Mouse (Mus musculus): ENCODE results near the gene Slc1a3.

The Slc1a3 gene

DNA sequence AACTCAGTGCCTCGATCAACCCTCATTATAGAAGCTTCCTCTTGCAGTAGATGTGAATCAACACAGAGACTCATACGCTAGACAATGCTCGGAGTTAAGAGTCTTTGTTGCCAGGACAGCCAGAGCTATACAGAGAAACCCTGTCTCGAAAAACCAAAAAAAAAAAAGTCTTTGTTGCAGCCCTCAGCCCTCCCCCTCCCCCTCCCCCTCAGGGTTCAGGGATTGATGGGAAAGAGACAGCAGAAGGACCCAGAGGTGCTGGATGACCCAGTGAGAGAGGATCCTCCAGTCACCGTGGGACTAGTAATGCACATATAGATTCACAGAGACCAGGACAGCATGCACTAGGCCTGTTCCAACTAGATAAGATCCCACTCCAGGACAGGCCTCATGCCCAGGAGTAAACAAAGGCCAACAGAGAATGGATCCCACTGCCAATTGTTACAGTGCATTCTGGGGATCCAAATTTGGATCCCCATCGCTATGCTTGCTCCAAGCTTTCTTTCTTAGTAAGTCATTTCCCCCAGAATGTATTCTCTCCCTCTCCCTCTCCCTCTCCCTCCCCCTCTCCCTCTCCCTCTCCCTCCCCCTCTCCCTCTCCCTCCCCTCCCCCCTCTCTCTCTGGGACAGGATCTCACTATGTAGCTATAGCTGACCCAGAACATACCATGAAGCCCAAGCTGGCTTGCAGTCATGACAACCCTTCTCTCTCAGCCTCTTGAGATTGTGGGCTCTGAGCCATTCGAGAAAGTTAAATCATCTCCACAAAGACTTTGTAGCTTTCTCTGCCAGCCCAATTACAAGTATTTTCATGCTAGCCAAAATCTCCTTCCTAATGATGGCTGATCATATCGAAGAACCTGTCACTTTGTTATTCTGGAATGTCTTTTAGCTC is 52.2 kb downstream of the Slc1a3 start:
- no peak for DNase-seq (ENCODE audit: low read depth, low spot score)

DNA sequence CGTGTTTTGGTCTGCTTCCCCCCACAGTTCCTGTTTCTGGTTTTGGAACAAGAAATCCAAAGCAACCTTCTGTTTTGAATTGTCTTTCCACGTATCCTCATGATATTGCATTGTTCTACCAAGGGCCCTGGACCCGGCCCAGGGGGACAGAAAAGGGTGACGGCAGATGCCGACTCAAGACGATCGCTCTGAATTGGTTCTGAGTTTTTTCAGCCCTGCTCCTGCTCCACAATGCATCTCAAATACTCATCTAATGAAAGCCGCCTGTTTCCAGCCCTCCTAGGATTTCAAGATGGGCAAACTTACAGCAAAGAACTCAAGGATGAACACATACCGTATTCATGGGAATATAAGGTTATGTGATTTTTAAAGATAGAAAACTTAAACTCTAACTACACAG is 55.3 kb downstream of the Slc1a3 start:
- no peak for DNase-seq (ENCODE audit: low read depth, low spot score)

DNA sequence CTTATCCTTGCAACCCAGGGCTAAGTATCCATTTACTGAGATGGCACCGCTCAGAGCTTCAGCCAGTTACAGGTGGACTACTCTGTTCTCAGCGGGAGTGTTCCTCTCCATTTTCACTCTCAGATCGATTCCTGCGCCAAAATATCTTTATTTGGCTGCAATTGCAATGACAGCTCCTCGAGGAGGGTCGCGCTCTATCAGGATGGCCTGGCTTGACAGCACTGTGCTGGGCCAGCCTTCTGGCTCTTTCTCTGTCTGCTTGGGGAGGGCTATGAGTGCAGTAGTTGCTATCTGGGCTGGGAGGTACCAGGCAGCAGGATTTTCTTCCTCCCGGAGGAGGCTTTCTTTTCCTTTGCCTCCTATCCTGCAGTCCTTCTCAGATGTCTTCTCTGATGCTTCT is 57.9 kb downstream of the Slc1a3 start:
- no peak for DNase-seq (ENCODE audit: low read depth, low spot score)

DNA sequence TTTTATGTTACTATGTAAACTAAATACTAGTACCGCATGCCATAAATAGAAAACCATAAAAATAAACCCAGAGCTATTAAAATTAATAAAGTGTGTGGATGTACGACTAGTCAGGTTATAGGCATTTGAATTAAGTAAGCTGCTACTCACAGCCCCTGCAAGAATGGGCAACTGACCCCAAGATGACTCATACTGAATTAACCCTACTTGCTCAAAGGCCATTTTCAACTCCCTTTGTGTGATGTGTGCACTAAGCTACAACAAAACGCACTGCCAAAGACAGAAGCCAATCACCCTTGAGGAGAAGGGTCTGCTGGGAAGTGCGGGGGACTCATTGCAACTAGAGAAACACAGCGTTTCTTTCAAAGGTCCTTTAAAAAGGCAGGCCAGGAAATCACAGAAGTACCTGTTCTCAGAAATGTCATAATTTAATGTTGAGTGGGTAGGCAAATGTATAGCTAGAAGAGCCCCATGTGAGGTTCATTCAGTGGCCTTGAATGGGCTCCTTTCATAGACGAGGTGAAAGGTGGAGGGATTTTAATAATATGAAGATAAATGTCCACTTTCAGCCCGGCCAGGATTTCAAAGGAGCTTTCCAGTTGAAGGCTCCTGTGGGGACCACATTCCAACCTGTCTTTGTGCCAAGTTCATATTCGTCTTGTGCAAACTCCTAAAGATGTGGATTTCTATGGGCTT is 66.4 kb downstream of the Slc1a3 start:
- DNase-seq (ENCODE audit: low read depth, low spot score): no peak

DNA sequence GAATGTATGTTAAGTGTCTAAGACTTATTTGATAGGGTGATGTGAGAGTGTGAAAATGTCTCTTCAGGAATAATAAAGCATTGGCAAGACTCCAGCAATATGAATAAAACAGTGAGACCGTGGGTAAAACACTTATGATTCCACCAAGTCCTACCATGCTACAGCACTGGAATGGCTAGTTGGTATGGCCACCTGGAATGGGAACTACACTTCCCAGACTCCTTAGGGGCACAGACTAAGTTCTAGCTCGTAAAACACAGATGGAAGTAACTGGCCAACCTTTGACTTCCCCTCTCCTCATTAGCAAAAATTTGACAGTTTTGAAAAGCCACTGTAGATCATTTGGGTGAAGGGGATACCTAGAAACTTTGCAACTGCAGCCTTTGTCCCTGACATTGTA is 70.7 kb downstream of the Slc1a3 start:
- no peak for DNase-seq (ENCODE audit: low read depth, low spot score)

DNA sequence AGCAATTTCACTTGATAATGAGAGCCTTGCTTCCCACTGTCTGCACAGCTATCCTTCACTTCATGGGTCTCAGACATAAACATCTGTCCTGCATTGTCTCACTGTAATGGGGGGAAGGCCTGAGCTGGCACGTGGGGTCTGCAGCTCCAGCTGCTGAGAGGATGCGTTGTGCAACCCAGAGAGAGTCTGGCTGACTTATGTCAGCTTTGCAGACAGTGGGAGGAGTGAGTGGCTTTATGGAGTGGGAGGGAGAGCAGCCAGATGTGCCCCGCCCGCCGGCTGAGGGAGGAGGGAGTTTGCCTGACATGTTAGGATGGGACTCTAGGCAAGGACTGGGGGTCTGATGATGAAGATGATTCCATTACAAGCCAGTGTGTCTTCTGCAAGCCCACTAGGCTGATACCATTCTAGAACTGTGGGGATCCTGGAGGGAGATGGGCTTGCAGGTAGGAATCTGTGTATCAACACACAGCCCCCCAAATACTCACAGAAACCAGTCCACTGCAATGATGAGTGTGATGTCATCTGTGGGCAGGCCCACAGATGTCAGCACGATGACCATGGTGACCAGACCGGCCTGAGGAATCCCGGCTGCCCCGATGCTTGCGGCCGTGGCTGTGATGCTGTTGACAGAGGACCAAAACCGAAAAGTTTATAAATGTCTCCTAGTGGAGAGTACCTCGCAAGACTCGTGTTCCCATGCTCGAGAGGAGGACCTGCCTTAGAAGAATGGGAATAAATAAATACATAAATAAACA is 71.8 kb downstream of the Slc1a3 start:
- no peak for DNase-seq (ENCODE audit: low read depth, low spot score)

DNA sequence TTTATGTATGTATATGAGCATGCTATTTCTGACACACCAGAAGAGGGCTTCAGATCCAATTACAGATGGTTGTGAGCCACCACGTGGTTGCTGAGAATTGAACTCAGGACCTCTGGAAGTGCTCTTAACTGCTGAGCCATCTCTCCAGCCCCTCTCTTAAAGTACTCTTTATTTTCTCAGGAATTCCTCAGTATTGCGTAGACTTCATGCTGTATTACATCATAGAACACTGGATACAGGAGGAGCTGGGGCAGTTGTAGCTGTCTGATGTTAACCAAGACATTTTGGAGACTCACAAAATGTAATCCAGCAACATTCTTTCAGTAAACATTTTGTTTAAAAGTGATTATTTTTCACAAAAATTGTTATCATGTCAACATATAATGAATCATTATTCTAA is 73.3 kb downstream of the Slc1a3 start:
- no peak for DNase-seq (ENCODE audit: low read depth, low spot score)

DNA sequence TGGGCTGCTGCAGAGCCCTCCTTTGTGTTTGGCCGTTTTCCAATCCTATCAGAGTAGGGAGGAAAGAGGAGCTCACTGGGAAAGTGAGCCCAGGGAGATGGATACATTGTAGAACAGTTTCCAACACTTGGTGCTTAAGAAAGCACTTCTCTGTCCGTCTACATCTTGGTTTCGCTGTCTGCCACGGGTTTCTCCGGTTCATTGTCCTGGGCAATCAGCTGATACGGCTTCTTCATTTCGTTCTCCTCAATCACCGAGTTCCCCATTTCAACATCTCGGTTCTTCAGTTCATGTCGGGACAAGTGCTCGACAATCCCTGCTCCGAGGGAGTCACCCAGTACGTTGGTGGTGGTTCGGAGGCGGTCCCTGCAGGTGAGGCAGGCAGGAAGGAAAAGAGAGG is 74.6 kb downstream of the Slc1a3 start:
- no peak for DNase-seq (ENCODE audit: low read depth, low spot score)

DNA sequence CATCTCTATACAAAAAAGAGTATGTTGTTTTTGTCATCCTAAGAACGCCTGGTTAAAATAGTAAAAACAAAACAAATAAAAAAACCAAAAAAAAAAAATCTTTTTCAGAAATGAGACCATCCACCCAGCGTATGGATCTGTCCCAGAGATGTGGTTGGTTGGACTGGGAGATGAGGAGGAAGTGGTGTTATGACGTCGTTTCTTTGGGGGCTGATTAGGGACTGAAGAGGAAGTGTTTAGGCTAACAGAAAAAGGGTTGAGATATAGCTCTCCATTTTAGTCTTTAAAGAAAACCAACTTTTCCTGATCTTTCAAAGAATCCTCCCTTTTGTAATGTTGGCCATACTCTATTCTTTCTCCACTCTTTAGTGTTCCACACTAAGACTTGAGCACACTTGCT is 75.8 kb downstream of the Slc1a3 start:
- DNase-seq (ENCODE audit: low read depth, low spot score): no peak

DNA sequence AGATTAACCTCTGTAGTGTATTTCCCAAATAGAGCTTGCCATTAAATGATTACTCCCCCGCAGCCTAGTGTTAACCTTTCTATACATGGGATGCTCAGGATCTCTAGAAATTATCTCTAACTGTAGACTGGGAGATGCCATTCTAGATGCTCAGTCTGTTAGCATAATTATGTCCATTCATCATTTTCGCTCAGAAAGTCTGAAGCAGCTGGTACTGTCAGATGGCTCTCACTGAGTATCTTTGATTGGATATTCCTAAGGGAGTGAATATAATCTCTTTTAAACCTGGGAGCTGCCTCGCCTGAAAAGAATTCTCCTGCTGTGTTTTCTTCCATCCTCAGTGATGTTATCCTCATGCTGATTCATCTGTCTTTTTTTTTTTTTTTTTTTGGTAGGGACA is 76.2 kb downstream of the Slc1a3 start:
- no peak for DNase-seq (ENCODE audit: low read depth, low spot score)

DNA sequence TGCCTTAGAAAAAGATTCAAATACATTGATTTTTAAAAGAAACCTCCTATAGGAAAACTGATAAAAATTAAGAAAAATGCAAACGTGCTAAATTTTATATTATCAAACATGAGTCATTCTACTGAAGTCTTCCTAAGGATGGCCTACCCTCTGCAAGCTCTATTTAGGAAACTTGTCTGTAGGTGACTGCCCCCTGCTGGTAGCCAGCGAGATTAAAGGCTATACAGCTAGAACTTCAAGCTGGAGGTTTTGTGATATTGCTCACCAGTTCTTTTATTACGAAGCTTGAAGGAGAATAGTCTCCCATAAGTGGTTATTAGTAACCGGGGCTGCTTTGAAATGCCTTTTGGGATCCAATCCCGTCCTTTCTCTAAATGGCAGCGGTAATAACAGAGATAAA is 77.2 kb downstream of the Slc1a3 start:
- DNase-seq (ENCODE audit: low read depth, low spot score): peak; percentile 22

DNA sequence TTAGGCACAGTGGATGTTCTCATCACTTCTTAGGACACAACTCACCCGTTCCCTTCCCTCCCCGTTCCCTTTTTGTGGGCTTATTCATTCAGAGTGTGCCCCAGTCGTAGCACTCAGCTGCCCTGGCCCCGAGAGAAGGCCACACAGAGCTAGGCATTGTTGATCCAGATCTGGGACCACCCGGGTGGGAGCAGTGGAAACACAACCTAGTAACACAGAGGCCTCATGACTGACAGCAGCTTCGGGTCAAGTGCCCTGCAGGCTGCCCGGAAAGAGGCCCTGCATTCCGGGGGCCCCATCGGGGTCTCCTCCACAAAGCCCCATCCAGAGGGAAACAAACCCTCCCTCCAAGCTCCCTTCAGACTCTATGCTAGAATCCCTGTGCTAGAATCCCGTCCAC is 78.2 kb downstream of the Slc1a3 start:
- DNase-seq (ENCODE audit: low read depth, low spot score): no peak

DNA sequence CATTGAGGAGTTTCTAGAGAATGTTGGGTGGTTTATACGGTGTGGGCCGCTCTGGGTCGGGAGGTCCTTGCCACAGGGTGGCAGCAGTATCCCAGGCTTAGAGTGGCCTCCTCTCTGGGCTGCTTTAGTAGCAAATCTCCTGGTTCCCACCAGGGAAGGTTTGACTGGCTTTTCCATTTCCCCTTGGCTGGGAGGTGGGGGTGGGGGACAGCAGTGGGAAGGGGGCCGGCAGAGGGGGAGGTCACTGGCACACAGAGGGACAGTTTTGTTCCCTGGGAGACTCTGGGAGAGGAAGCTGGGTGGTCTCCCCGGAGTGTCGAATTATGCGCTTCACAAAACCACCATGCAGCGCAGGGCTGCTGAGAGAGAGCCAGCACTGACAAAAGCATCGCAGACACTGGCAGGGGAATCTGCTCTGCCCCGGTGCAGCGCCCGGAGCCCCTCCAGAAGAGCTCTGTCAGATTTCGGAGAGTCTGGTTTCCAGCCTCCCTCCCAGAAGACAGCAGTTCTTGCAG is 81.2 kb downstream of the Slc1a3 start:
- peak; percentile 30 for DNase-seq (ENCODE audit: low read depth, low spot score)

DNA sequence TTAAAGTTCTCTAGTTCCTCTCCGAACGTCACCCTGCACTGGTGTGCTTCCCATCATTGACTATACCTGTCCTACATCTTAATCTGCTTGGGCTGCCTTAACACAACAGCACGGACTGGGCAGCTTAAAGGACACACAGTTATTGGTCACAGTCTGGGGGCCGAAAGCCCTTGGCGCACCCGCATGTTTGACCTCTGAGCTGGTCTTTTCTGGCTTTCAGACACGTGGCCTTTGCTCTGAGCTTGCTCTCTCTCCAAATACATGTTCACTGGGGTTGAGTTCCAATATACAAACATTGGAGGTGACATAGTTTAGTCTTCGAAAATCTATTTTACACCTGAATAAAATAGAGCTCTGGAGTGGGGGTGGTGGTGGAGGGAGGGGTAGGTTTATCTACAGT is 82.4 kb downstream of the Slc1a3 start:
- no peak for DNase-seq (ENCODE audit: low read depth, low spot score)

DNA sequence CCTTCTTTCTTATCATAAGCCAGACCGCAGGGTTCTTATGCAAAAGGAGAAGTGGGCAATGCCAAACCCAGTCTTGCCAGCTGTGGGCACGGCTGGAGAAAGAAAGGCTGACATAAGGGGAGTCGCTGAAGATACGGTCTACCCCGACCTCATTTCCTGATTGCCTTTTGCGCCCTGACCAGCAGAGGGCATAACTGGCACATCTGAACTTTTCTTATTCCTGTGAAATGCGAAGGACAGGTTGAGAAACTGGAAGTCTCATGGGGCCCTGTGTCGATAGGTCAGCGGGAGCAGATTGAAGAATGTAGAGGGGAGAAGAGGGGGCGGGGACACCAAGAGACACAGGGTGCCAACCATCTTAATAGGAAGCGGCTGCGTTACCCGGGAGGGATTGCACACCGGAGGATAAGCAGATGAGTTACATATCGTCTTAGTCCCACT is 83.4 kb downstream of the Slc1a3 start:
- DNase-seq (ENCODE audit: low read depth, low spot score): no peak

DNA sequence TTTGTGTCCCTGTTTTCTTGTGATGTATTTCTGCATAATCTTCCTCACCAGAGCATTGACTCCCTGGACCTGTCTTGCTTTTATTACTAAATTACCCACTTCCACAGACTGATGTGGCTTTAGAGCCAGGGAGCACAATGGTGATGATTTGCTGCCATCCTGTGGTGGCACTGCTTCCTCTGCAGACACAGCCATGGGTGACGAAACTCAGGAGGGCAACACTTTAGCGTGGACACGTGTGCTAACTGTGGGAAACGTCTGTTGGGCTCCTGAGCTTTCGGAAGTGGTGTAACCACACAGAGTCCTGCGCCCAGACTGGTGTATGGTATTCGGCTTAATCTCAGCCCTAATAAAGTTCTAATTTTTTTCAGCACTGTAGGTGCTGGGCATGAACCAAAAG is 85.2 kb downstream of the Slc1a3 start:
- peak; percentile 41 for DNase-seq (ENCODE audit: low read depth, low spot score)

DNA sequence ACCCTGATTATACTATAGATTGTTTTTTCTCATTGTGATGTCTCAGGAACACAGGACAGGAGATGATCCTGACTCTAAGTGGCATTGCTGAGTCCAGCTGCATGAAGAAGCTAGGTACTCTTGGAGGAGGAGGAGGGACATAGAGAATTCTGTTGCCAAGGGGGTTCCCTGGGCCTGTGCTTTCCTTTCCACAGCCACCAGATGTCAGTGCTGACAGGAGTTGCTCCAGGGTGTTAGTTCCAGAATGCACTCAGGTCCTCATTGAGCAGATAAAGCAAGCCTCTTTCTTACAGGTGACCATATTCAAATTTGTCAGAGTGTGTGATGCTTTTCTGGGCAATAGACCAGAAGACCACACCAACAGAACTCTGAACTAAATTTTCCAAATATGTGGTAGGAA is 86.7 kb downstream of the Slc1a3 start:
- no peak for DNase-seq (ENCODE audit: low read depth, low spot score)

DNA sequence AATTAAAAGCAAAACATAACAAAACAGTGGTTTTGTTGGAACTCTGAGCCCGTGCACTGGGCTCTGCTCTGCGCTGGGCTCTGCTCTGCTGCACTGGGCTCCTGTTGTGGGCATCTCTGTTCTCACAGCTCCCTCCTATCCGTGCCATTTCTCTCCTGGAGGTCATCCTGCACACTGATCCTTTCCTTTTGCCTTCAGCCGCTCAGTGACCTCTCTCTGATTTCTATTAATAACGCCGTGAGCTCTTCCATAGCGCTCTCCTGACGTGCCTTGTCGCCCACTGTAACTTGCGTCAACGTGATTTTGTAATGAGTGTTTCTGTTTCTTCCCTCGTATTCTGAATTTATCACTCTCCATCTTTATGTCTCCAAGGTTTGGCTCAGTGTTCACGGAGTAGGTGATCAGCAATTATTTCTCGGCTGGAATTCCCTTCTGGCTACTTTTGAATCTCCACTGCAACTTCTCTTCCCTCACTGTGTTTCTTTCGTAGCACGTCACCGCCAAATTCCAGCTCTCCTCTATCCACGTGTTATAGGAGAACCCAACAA is 91.0 kb downstream of the Slc1a3 start:
- no peak for DNase-seq (ENCODE audit: low read depth, low spot score)

DNA sequence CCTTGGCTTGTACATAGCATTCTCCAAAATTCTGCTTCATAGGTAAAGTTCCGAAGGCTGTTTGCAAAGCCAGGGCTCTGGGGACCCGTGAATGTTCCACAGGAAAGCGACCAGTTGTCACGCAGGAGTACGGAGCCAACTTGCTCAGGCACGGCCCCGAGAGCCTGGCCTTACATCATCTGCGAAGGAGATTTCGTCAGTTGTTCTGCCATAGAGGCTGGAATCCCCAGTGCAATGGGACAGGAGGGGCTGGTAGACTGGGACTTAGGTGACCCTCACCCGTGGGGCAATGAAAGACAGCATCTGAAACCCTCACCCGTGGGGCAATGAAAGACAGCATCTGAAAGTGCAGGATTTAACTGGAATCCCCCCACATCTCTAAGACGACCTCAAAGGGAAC is 94.3 kb downstream of the Slc1a3 start:
- no peak for DNase-seq (ENCODE audit: low read depth, low spot score)

DNA sequence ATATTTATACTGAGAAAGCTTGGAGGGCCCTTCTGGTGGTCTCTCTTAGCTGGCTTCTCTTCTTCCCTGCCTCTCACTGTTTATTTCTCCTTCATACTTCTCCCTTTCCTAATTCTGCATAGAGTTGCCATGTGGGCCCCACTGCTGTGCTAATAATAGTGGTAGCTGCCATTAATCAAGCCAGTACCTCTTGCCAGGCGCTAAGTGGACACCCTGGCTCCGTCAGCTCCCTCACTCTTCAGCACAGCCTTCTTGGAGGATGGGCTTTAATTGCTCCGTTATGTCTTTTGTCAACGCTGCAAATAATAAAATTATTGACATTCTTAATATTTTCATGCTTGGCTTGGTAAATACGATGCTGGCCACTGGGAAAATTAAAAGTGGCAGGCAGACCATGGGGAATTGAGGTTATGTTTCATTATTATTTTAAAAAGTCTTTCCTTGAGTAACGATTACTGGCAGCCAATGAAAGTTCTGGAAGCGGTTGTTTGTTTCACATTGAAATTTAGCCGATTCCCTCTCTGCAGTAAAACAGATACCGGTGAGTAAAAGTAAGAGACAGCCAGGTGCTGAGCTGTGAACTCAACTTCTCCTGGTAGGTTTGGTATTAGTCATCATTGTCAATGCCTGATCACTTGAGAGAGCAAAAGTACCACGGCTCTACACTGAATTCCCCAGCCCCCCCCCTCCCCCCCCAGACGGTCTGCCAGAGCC is 94.9 kb downstream of the Slc1a3 start:
- no peak for DNase-seq (ENCODE audit: low read depth, low spot score)

DNA sequence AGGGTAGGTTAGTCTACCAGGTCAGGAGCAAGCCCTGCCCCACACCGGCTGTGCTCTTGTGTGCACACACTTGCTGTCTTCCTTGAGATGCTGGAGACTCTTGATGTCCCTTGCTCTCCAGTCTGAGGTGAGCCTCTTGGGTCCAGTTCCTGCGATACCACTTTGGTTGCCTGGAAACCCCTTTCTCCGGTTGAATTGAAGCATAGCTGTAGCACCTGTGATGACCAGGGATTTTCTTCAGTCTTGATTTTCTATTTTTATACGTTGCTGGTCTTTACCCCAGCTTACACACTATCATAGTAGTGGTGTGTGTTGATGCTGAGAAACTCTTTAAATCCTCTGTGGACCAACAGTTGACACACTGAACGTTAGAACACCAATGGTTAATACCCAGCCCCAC is 95.9 kb downstream of the Slc1a3 start:
- no peak for DNase-seq (ENCODE audit: low read depth, low spot score)

Data from retina, adult 2 months (tissue).